Mouse (Mus musculus): ENCODE results near the gene Qrich2. TPM values are rescaled to one million over a fixed set of nuclear protein-coding genes. Genes with fewer than 3 reads are reported as not detected.

The Qrich2 gene
- not detected for polyA plus RNA-seq (2015; fragmentation: Illumina TruSeq; extraction: RNeasy Lipid Tissue Mini Kit (QIAGEN cat#74804); ENCODE audit: insufficient read depth, low replicate concordance)

DNA sequence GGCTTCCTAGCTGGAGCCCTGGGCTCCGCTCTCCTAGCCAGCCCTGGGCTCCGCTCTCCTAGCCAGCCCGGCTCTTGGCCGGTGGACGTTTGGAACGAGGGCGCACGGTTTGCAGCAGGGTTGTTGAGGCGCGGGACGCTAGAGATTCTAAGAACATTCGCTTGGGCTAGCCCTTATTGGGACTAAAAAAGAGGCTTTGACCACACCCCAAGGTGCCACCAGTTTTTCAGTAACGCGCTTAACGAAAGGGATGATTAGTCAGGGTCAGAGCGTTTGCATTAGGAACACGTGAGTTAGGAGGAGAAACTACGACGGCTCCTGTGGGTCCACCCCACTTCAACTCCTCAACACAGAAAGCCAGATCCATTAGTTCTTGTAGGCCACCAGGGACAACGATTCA, at the start of gene Qrich2:
TSS of gene Qrich2 (minus strand) at position 101 of the 400 bp plus-strand sequence.

DNA sequence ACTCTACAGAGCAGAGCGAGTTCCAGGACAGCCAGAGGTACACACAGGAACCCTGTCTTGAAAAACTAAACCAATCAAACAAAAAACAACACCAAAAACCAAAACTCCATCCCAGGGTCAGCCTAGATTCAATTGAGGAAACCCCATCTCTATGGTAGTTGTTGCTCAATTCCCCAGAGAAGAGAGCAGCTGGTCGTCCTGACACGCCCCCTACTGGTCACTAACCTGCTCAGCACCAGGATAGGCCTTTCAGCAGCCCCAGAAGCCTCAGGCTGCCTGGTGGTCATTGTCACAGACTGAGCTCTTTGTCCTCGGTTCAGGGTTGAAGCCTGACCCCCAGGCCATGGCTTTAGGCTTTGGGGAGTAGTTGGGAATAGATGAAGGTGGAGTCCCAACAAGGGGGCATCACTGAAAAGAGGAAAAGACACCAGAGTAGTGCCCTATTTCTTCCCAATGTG, 27.8 kb upstream of the Qrich2 start, which contains the start of gene Prpsap1:
TSS of gene Prpsap1 (minus strand) at position 408 of the 458 bp plus-strand sequence.

DNA sequence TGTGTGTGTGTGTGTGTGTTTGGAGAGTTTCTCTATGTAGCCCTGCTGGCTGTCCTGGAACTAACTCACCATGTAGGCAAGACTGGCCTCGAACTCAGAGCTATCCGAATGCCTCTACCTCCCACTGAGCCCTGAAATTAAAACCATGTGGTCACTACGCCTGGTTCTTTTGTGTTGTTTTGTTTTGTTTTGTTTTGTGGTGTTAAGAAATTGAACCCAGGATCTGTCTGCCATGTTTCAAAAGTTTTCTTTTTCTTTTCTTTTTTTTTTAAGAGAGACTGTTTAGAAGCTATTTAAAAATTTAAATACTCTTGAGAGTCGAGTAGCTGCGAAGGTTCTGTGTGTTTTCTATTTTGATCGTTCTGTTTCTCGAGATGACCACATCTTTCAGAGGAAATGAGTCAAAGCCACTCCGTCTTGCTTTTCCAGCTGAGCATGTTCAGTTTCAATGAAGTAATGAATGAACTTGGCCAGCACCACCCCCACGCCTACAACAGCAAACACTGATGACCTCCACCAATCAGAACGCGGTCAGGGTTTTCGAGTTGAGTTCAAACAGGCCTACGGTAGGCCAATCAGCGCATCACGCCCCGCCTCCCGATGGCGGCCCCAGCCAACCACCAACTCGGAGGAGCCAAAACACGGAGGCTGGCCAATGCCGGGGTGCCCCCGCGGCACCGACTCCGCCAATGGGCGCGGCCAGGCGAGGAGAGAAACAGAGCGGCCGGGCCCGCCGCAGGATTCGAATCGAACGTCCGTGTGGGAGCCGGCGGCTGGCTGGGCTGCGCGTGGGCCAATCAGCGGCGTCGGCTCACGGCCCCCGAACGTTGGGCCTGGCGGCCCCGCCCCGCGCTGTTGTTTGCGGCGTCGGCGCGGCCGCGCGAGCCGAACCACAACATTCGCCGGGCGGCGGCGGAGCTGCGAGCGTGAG, 32.4 kb downstream of the Qrich2 start, which contains the start of gene Ubald2:
TSS of gene Ubald2 (plus strand) at position 739 of the 931 bp plus-strand sequence.

DNA sequence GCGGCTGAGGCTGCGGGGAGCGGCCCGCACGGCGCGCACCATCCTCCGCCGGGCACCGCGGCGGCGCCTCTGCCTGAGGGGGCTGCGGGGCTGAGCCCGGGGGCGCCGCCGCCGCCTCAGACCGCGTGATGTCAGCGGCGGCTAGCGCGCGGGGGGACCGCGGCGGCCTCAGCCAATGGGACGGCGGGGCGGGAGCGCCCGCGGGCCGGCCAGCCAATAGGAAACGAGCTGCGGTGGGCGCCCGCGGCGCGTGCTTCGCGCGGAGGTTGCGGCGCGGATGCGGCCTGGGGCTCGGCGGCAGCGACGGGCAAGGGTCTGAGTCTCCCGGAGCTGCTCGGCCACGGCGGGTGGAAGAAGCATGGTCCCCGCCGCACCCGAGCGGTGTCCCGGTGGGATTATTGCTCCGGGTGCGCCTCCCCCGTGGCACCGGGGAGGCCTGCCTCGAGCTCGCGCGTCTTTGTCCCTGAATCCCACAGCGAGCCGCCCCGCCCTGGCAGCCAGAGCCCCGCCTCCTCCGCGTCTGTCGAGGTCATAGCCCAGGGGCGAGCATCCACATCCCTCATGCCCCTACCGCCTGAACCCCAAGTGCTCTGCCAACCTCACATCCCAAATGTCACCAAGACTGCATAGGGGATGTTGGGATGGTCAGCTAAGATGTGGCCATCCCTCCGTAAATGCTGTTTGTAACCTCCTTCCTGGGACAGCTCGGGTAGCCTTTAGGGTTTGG, 53.0 kb downstream of the Qrich2 start, which contains the start of gene Rnf157:
TSS of gene Rnf157 (minus strand) at position 129 of the 727 bp plus-strand sequence.

Other genes with a start within 250 kb of the Qrich2 start
- gene Evpl, start 228.2 kb downstream of the Qrich2 start, polyA plus RNA-seq (2015; fragmentation: Illumina TruSeq; extraction: RNeasy Lipid Tissue Mini Kit (QIAGEN cat#74804); ENCODE audit: insufficient read depth, low replicate concordance): not detected
- gene Srp68, start 192.0 kb downstream of the Qrich2 start, polyA plus RNA-seq (2015; fragmentation: Illumina TruSeq; extraction: RNeasy Lipid Tissue Mini Kit (QIAGEN cat#74804); ENCODE audit: insufficient read depth, low replicate concordance): 35.1 TPM
- not detected for gene Galr2, start 185.3 kb downstream of the Qrich2 start, polyA plus RNA-seq (2015; fragmentation: Illumina TruSeq; extraction: RNeasy Lipid Tissue Mini Kit (QIAGEN cat#74804); ENCODE audit: insufficient read depth, low replicate concordance)
- gene Exoc7, start 159.0 kb downstream of the Qrich2 start, polyA plus RNA-seq (2015; fragmentation: Illumina TruSeq; extraction: RNeasy Lipid Tissue Mini Kit (QIAGEN cat#74804); ENCODE audit: insufficient read depth, low replicate concordance): 29.0 TPM
- 0.11 TPM for gene Foxj1, start 130.8 kb downstream of the Qrich2 start, polyA plus RNA-seq (2015; fragmentation: Illumina TruSeq; extraction: RNeasy Lipid Tissue Mini Kit (QIAGEN cat#74804); ENCODE audit: insufficient read depth, low replicate concordance)
- 14.8 TPM for gene Rnf157, start 53.2 kb downstream of the Qrich2 start, polyA plus RNA-seq (2015; fragmentation: Illumina TruSeq; extraction: RNeasy Lipid Tissue Mini Kit (QIAGEN cat#74804); ENCODE audit: insufficient read depth, low replicate concordance)
- gene Ubald2, start 32.1 kb downstream of the Qrich2 start, polyA plus RNA-seq (2015; fragmentation: Illumina TruSeq; extraction: RNeasy Lipid Tissue Mini Kit (QIAGEN cat#74804); ENCODE audit: insufficient read depth, low replicate concordance): 21.9 TPM
- gene Prpsap1, start 28.0 kb upstream of the Qrich2 start, polyA plus RNA-seq (2015; fragmentation: Illumina TruSeq; extraction: RNeasy Lipid Tissue Mini Kit (QIAGEN cat#74804); ENCODE audit: insufficient read depth, low replicate concordance): 72.5 TPM
- 1.9 TPM for gene Sphk1, start 64.7 kb upstream of the Qrich2 start, polyA plus RNA-seq (2015; fragmentation: Illumina TruSeq; extraction: RNeasy Lipid Tissue Mini Kit (QIAGEN cat#74804); ENCODE audit: insufficient read depth, low replicate concordance)
- 22.0 TPM for gene Ube2o, start 115.2 kb upstream of the Qrich2 start, polyA plus RNA-seq (2015; fragmentation: Illumina TruSeq; extraction: RNeasy Lipid Tissue Mini Kit (QIAGEN cat#74804); ENCODE audit: insufficient read depth, low replicate concordance)
- gene Aanat, start 120.2 kb upstream of the Qrich2 start, polyA plus RNA-seq (2015; fragmentation: Illumina TruSeq; extraction: RNeasy Lipid Tissue Mini Kit (QIAGEN cat#74804); ENCODE audit: insufficient read depth, low replicate concordance): not detected
- 9.8 TPM for gene Rhbdf2, start 160.8 kb upstream of the Qrich2 start, polyA plus RNA-seq (2015; fragmentation: Illumina TruSeq; extraction: RNeasy Lipid Tissue Mini Kit (QIAGEN cat#74804); ENCODE audit: insufficient read depth, low replicate concordance)
- gene Prcd, start 187.3 kb upstream of the Qrich2 start, polyA plus RNA-seq (2015; fragmentation: Illumina TruSeq; extraction: RNeasy Lipid Tissue Mini Kit (QIAGEN cat#74804); ENCODE audit: insufficient read depth, low replicate concordance): not detected
- 3.1 TPM for gene Cygb, start 188.1 kb upstream of the Qrich2 start, polyA plus RNA-seq (2015; fragmentation: Illumina TruSeq; extraction: RNeasy Lipid Tissue Mini Kit (QIAGEN cat#74804); ENCODE audit: insufficient read depth, low replicate concordance)